Mouse (Mus musculus) heart, adult 2 months (tissue): ENCODE data around the gene Clcc1. TPM values are rescaled to one million over a fixed set of nuclear protein-coding genes. Genes with fewer than 3 reads are reported as not detected.
A peak's percentile ranks its signal among the peaks of the same experiment; 100 is the strongest.

Experiments
- DNase-seq, 2 experiments: peaks; one replicate each; pipeline ENCODE4 v3.0.0; 2021
- H3K27ac ChIP-seq: fragments of 200-600 bp; 2 replicates; pipeline ENCODE4 v1.8.1; 2022
- H3K27me3 ChIP-seq: fragments of 200-500 bp; 2 replicates; pipeline ENCODE4 v1.6.1; 2012; ENCODE audit warnings: mild to moderate bottlenecking, low read length, inconsistent platforms, mixed read lengths; ENCODE audit not compliant: control insufficient read depth, insufficient read depth
- H3K36me3 ChIP-seq: fragments of 200-500 bp; 2 replicates; pipeline ENCODE4 v1.6.1; 2012; ENCODE audit warnings: low read length, inconsistent platforms; ENCODE audit not compliant: control insufficient read depth, insufficient read depth
- H3K4me1 ChIP-seq: fragments of 200-500 bp; 2 replicates; pipeline ENCODE4 v1.6.1; 2011; ENCODE audit warnings: low read length; ENCODE audit not compliant: control insufficient read depth, insufficient read depth
- H3K4me3 ChIP-seq: fragments of 200-600 bp; 2 replicates; pipeline ENCODE4 v1.8.1; 2022
- H3K79me2 ChIP-seq: fragments of 200-500 bp; replicated peaks from 2 replicates; pipeline ENCODE4 v1.6.1; 2012; ENCODE audit warnings: mild to moderate bottlenecking, inconsistent platforms, low read length, moderate library complexity, mixed read lengths; ENCODE audit not compliant: control insufficient read depth, insufficient read depth
- H3K9ac ChIP-seq: fragments of 200-500 bp; 2 replicates; pipeline ENCODE4 v1.6.1; 2012; ENCODE audit warnings: low read depth, mild to moderate bottlenecking, control low read depth, inconsistent platforms, low read length, mixed read lengths
- CTCF ChIP-seq: fragments of 200-600 bp; IDR thresholded peaks from 2 replicates; pipeline ENCODE4 v1.8.1; 2022; ENCODE audit warnings: antibody characterized with exemption, mild to moderate bottlenecking, moderate library complexity
- EP300 ChIP-seq: fragments of 200-500 bp; IDR thresholded peaks from 2 replicates; pipeline ENCODE4 v1.6.1; 2011; ENCODE audit warnings: low read depth, low read length, control low read depth; ENCODE audit not compliant: insufficient read depth
- POLR2A ChIP-seq: fragments of 200-500 bp; IDR thresholded peaks from 2 replicates; pipeline ENCODE4 v1.6.1; 2011; ENCODE audit warnings: mild to moderate bottlenecking, low read depth, low read length, control low read depth; ENCODE audit not compliant: insufficient read depth
- WGBS: fragments of 180-500 bp; shearing (Covaris S2); methylation state at CpG from one replicate; pipeline ENCODE4 v1.1.7; 2018; 5-methylcytosine and 5-hydroxymethylcytosine counted together
- intact Hi-C: fragments of 180-260 bp; cut with DNase I; formaldehyde crosslinking; loops from one replicate; pipeline ENCODE4 v1.15.1; 2025
- polyA plus RNA-seq: library from polyadenylated mRNA; depleted of rRNA; stranded (reverse); fragments of >200 nt; gene quantifications from 2 replicates; pipeline ENCODE4 v1.2.3, GENCODE M21; 2012
- total RNA-seq, 2 experiments: library from RNA; stranded (reverse); gene quantifications; 2 replicates each; pipeline ENCODE4 v1.2.3; 2021

The Clcc1 gene
- total and polyA plus RNA-seq, 3 experiments = 34.0 to 52.0 (median 42.7) TPM

DNA sequence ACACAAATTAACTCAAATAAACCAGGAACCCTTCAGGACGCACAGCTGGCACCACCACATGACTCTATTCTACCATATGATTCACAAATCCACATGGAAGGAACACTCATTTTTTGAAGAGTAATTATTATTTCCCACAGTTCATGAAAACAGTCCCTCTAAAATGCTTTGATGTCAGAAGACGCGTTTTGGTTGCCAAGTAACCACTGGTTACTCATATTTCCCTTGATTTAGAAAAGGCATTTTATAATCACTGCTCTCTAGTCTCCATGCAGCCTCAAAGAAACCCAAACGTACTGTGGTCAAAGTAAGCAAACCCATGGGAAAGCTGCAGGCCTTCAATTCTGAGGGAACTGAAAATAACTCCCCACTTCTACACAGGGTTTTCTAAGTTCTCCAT is 36.3 kb downstream of the Clcc1 start:
- no peaks in the 10 kb centered on the region for H3K36me3 ChIP-seq
- 73% methylated on average over 4 of the region's 4 CpGs for WGBS
- H3K9ac ChIP-seq = no peak overlapping the region
- no peaks in the 10 kb centered on the region for H3K4me1 ChIP-seq
- H3K27me3 ChIP-seq = no peaks in the 10 kb centered on the region
- no peak overlapping the region for H3K4me3 ChIP-seq
- no peaks in the 10 kb centered on the region for H3K79me2 ChIP-seq
- intact Hi-C loops = no loop called here
- TF ChIP-seq CTCF (no peak), POLR2A (no peak), EP300 (no peak)
- no peak for DNase-seq
- H3K27ac ChIP-seq = no peak overlapping the region

DNA sequence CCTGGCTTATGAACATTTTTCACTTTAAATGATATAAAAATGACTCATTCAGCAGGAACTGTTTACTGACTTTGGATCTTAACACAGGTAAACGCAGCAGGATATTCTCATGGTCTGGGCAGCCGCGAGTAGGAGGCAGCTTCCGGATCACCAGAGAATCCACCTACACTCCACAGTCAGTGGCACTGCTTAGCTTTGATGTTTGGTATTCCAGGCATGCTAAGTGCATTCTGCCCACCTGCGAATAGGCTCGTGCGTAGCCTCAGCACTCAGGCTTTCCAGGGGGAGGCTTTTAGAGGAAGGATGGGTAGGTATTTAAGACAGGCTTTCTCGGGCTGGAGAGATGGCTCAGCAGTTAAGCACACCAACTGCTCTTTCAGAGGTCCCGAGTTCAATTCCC is 40.6 kb downstream of the Clcc1 start:
- Histone ChIP-seq H3K4me3 (no peak overlapping the region), H3K36me3 (no peaks in the 10 kb centered on the region), H3K4me1 (no peaks in the 10 kb centered on the region), H3K79me2 (no peaks in the 10 kb centered on the region), H3K9ac (no peak overlapping the region), H3K27ac (no peak overlapping the region), H3K27me3 (no peaks in the 10 kb centered on the region)
- intact Hi-C loops = no loop called here
- 86% methylated on average over 9 of the region's 9 CpGs for WGBS
- no peak for TF ChIP-seq CTCF
- no peak for TF ChIP-seq EP300
- no peak for TF ChIP-seq POLR2A
- no peak for DNase-seq

DNA sequence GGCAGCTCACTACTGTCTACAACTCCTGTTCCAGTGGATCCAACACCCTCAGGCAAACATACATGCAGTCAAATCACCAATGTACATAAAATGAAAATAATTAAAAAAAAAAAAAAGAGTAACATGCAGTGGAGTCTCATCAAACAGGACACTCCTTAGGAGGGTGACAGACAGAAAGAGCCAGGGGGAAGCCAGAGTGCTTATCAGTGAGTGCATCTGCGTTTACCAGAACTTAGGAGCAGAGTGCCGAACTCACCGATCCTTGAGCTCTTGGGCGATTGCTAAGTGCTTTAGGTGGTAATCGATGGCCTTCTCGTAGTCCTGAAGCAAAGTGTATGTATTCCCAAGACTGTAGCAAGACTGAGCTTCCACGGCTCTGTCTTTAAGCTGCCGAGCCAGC is 44.9 kb downstream of the Clcc1 start:
- DNase-seq = no peak
- H3K79me2 ChIP-seq = no peaks in the 10 kb centered on the region
- H3K4me1 ChIP-seq = no peaks in the 10 kb centered on the region
- no peak overlapping the region for H3K4me3 ChIP-seq
- H3K27me3 ChIP-seq = no peaks in the 10 kb centered on the region
- H3K27ac ChIP-seq = no peak overlapping the region
- TF ChIP-seq CTCF = no peak
- no peak for TF ChIP-seq EP300
- TF ChIP-seq POLR2A = no peak
- WGBS = 90% methylated on average over 8 of the region's 8 CpGs
- H3K9ac ChIP-seq = no peak overlapping the region
- intact Hi-C loops = no loop called here
- no peaks in the 10 kb centered on the region for H3K36me3 ChIP-seq

DNA sequence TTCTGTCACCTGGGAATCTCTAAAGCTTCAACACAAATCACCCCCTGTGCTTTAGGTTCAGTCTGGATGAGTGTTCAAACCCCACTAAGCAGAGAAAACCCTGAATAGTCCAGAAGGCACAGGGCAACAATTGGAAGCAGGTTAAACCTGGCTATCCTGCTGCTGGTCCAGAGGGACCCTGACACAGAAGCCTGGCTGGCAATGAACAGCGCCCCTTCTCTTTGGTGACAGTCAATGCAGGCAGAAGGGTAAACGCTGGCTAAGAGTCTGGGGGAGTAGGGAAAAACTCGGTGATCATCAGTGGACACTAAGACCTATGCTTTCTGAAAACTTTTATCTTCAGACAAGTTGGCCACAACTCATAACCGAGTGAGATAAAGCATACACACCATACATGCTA is 46.1 kb downstream of the Clcc1 start:
- no peaks in the 10 kb centered on the region for H3K36me3 ChIP-seq

DNA sequence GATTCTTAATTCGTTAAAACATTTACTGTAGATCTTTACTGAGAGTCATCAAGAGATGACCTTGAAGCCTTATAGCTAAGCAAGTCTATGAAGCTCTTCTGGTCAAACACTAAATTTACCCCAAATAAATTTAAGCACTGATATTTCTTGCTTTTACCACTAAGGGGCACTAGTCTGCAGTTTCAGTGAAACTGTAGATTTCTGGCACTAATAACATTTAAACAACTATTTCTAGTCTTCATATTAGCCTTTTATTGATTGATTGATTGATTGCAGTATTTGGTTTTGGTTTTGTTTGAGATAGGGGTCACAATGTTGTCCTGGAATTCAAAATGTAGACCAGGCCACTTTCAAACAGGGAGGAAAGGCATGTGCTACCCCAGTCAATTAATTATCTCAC is 47.5 kb downstream of the Clcc1 start:
- no peak overlapping the region for H3K27ac ChIP-seq
- DNase-seq = no peak
- no peaks in the 10 kb centered on the region for H3K4me1 ChIP-seq
- WGBS = 84% methylated on average over 1 of the region's 1 CpGs
- intact Hi-C loops = loop anchor here (1.0 kb wide), 1 partner anchor 70 kb away; no protein-coding TSS in a partner anchor
- H3K27me3 ChIP-seq = no peaks in the 10 kb centered on the region
- H3K79me2 ChIP-seq = no peaks in the 10 kb centered on the region
- no peak overlapping the region for H3K4me3 ChIP-seq
- TF ChIP-seq CTCF (peak; percentile 75), POLR2A (no peak), EP300 (no peak)
- no peaks in the 10 kb centered on the region for H3K36me3 ChIP-seq
- no peak overlapping the region for H3K9ac ChIP-seq

More for the DNA sequence above, 46.1 kb downstream of the Clcc1 start:
- H3K4me3 ChIP-seq = no peak overlapping the region
- intact Hi-C loops = no loop called here
- H3K4me1 ChIP-seq = no peaks in the 10 kb centered on the region
- no peaks in the 10 kb centered on the region for H3K79me2 ChIP-seq
- TF ChIP-seq EP300 (no peak), CTCF (no peak), POLR2A (no peak)
- H3K27me3 ChIP-seq = no peaks in the 10 kb centered on the region
- no peak for DNase-seq
- WGBS = 92% methylated on average over 4 of the region's 4 CpGs
- H3K9ac ChIP-seq = no peak overlapping the region
- no peak overlapping the region for H3K27ac ChIP-seq

DNA sequence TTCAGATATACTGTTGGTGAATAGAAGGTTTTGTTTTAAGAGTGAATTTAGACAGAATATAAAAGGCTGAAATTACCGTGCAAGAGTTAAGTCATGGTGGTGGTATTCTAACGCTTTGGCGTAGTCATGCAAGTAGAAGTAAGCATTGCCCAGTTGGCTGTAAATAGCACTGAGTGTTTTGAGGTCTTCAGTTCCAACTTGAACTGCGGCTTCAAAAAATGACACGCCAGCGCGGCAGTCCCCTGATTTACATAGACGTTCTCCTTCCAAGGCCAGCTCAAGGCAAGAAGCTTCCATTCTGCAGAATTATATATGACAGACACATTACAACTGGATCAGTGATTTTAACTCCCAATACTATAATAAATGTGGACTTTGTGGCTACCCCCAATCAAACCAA is 49.1 kb downstream of the Clcc1 start:
- DNase-seq = no peak
- Histone ChIP-seq H3K36me3 (no peaks in the 10 kb centered on the region), H3K4me3 (no peak overlapping the region), H3K27ac (no peak overlapping the region), H3K9ac (no peak overlapping the region), H3K79me2 (no peaks in the 10 kb centered on the region), H3K27me3 (no peaks in the 10 kb centered on the region), H3K4me1 (no peaks in the 10 kb centered on the region)
- intact Hi-C loops = no loop called here
- 91% methylated on average over 8 of the region's 8 CpGs for WGBS
- TF ChIP-seq EP300 = no peak
- no peak for TF ChIP-seq CTCF
- TF ChIP-seq POLR2A = no peak

DNA sequence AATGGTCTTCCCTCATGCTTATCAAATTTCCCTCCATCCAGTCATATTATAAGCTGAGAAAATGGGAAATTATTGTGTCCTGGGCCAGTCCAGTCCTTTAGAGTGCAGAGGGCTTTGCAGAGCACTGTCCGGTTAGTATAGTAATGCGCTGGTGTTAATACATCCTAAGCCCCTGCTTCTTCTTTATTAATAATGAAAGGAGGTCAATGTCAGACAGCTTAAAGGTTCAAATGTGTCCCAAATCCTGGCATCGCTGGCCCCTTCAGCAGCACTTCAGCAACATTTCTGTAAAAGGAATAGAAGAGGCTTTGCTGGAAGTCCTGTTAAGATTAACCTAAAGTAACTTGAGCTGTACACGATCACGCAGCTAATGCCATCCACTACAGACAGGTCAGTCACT is 57.6 kb downstream of the Clcc1 start:
- Histone ChIP-seq H3K4me3 (no peak overlapping the region), H3K4me1 (no peaks in the 10 kb centered on the region), H3K79me2 (no peaks in the 10 kb centered on the region), H3K27me3 (no peaks in the 10 kb centered on the region; the same call in 1 of the 2 replicates), H3K27ac (no peak overlapping the region), H3K9ac (no peak overlapping the region), H3K36me3 (no peaks in the 10 kb centered on the region)
- WGBS = 93% methylated on average over 5 of the region's 5 CpGs
- TF ChIP-seq EP300 = no peak
- no peak for TF ChIP-seq CTCF
- TF ChIP-seq POLR2A = no peak
- intact Hi-C loops = no loop called here
- no peak for DNase-seq
